Mouse (Mus musculus) stomach, embryonic 14.5 days (tissue): ENCODE measurements at regions not wholly inside any gene's neighbourhood (a gene's known extent, or its start where the extent isn't known, plus 50 kb on each side); places are given as distances from the start of the nearest gene placed in this dataset.
"Not testable (repeated sequence)": the region's sequence is repeated elsewhere in the genome, so short reads cannot be mapped to it uniquely, and the experiment has no call there.

Experiments
- ATAC-seq: fragments of 200-750 bp; cut with Nextera tagmentation; 2 replicates; pipeline ENCODE4 v1.8.0; 2017; ENCODE audit warnings: low read depth, moderate TSS enrichment; ENCODE audit not compliant: insufficient number of reproducible peaks, insufficient read depth, low FRiP score
- H3K27ac ChIP-seq: fragments of 300-500 bp; sonication (generic); 2 replicates; pipeline ENCODE4 v1.5.1; 2014; ENCODE audit warnings: mild to moderate bottlenecking, low read length, moderate library complexity, mixed read lengths
- H3K27me3 ChIP-seq: fragments of 300-500 bp; sonication (generic); 2 replicates; pipeline ENCODE4 v1.6.1; 2014; ENCODE audit warnings: low read length, control low read depth, mixed read lengths; ENCODE audit not compliant: control insufficient read depth, insufficient read depth
- H3K36me3 ChIP-seq: fragments of 300-500 bp; sonication (generic); 2 replicates; pipeline ENCODE4 v1.6.1; 2014; ENCODE audit warnings: mild to moderate bottlenecking, control low read depth, low read length, moderate library complexity, mixed read lengths; ENCODE audit not compliant: control insufficient read depth, insufficient read depth
- H3K4me1 ChIP-seq: fragments of 300-500 bp; sonication (generic); 2 replicates; pipeline ENCODE4 v1.6.1; 2014; ENCODE audit warnings: low read length, control low read depth, mixed read lengths; ENCODE audit not compliant: control insufficient read depth, insufficient read depth
- H3K4me2 ChIP-seq: fragments of 300-500 bp; sonication (generic); replicated peaks from 2 replicates; pipeline ENCODE4 v1.6.1; 2014; ENCODE audit warnings: low read depth, low read length, control low read depth
- H3K4me3 ChIP-seq: fragments of 300-500 bp; sonication (generic); 2 replicates; pipeline ENCODE4 v1.5.1; 2014; ENCODE audit warnings: low read depth, low read length, control low read depth
- H3K9ac ChIP-seq: fragments of 300-500 bp; sonication (generic); replicated peaks from 2 replicates; pipeline ENCODE4 v1.6.1; 2014; ENCODE audit warnings: low read depth, mild to moderate bottlenecking, control low read depth, low read length, moderate library complexity, mixed read lengths
- H3K9me3 ChIP-seq: fragments of 300-500 bp; sonication (generic); 2 replicates; pipeline ENCODE4 v1.6.1; 2016; ENCODE audit warnings: low read depth, low read length, control low read depth; ENCODE audit not compliant: control insufficient read depth
- WGBS: fragments of 180-500 bp; shearing (Covaris S2); extraction: QIAGEN DNeasy Blood & Tissue Kit; methylation state at CpG from one replicate; pipeline ENCODE4 v1.1.7; 2014; 5-methylcytosine and 5-hydroxymethylcytosine counted together

DNA sequence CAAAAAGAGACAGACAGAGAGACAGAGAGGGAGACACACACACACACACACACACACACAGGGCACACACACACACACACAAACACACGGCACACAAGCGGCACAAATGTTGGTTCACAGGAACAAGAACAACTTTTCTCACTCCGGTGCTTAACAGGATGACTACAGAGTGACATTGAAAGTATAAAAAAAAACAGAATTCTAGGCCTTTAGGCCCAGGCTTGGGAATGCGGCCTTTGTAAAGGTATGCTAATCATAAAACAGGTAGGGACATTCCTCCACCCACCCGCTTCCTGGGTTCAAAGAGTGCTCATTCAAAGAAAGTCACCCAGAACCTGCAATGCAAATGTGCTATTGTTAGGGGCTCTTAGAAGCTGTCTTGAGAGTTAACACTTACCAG is 1089.5 kb downstream of the Defb40 start:
- not testable (repeated sequence) for H3K4me1 ChIP-seq, H3K27ac ChIP-seq, H3K4me2 ChIP-seq, H3K36me3 ChIP-seq, H3K4me3 ChIP-seq, ATAC-seq, H3K9me3 ChIP-seq, H3K27me3 ChIP-seq, H3K9ac ChIP-seq
- WGBS, result 66% methylated on average over 5 of the region's 5 CpGs

DNA sequence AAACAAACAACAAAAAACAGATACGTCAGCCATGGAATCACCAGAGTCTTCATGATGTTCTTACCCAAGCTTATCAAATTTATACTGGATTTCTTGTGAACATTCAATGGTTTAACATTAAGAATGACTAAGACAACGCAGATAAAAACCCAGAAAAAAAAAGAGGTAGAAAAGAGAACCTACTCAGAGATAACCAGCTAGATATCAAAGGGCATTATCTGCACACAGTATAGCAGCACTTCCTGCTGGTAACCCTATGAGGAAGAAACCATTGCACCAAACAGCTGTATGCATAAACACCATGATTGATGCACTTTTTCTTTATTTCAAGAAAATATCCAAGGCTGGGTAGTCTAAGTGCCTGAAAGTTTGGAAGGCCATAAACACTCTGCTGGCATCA is 1114.7 kb downstream of the Defb40 start:
- H3K4me2 ChIP-seq, result no peak overlapping the region
- no peak overlapping the region for H3K9ac ChIP-seq
- H3K4me1 ChIP-seq, result no peaks in the 10 kb centered on the region
- WGBS, result 80% methylated on average over 2 of the region's 2 CpGs
- no peak overlapping the region for H3K4me3 ChIP-seq
- no peaks in the 10 kb centered on the region for H3K36me3 ChIP-seq
- H3K27ac ChIP-seq, result no peak overlapping the region
- ATAC-seq, result no peak
- no peaks in the 10 kb centered on the region for H3K9me3 ChIP-seq
- no peaks in the 10 kb centered on the region for H3K27me3 ChIP-seq
